Mouse (Mus musculus) left cerebral cortex, postnatal 25 days (tissue): Measurements from ENCODE around the gene Pdik1l. TPM values are rescaled to one million over a fixed set of nuclear protein-coding genes. Genes with fewer than 3 reads are reported as not detected.
A peak's percentile ranks its signal among the peaks of the same experiment; 100 is the strongest.

Source experiments
- DNase-seq, 2 experiments: peaks; one replicate each; pipeline ENCODE4 v3.0.0; 2022; ENCODE audit warnings: low spot score in 2 of 2, mixed read lengths in 1 of 2
- intact Hi-C: fragments of 180-260 bp; cut with DNase I; formaldehyde crosslinking; loops from one replicate; pipeline ENCODE4 v1.15.1; 2025
- total RNA-seq, 2 experiments: library from RNA; stranded (reverse); gene quantifications; 2 replicates each; pipeline ENCODE4 v1.2.3; 2021

Pdik1l gene
- total RNA-seq, 2 experiments from 2014 or later, result 18.6 to 19.8 TPM

DNA sequence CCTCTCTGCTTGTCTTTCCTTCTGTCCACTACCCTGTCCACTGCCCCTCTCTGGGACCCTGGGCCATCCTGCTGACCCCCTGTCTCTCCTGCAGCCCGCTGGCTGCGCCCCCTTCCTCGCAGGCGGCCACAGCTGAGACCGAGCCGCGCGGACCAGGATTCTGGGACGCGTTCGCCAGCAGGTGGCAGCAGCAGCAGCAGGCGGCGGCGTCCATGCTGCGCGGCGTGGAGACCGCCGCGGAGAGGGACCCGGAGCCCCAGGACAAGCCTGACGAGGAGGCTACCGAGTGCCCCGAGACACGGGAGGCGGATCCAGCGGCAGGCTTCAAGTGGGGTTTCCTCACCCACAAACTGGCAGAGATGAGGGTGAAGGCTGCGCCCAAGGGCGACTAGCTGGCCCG, 38.0 kb downstream of the Pdik1l start:
- peak; percentile 56 to 66 for DNase-seq
- intact Hi-C loops, result loop anchor here (2.0 to 10.0 kb wide), 3 partner anchors 43 to 235 kb away; no protein-coding TSS in a partner anchor

DNA sequence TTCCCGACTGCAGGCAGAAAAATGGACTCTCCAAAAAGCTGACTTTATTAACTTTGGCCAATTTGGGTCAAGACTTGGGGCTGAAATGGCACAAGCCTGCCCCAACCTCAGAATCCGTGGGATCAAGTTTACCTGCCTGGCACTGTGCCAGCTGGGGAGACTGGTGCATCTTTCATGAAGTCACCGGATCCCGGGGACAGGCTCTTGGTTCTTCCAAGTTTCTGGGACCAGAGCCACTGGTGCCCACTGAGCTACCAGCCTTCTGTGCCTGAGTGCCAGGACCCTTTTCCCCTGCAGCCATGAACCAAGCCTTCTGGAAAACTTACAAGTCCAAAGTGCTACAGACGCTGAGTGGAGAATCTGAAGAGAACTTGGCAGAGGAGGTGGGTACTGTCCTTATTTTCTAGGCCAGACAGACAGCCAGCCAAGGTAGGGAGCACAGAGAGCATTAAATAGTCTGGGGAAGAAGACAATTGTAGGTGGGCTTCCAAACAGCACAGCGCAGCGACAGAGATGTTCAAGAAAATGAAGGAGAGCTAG, 40.9 kb downstream of the Pdik1l start, which contains the start of gene Gm30191:
Gm30191 (plus strand) TSS at position 217 of the 540 bp plus-strand sequence.
- DNase-seq, result no peak
- intact Hi-C loops, result no loop called here

DNA sequence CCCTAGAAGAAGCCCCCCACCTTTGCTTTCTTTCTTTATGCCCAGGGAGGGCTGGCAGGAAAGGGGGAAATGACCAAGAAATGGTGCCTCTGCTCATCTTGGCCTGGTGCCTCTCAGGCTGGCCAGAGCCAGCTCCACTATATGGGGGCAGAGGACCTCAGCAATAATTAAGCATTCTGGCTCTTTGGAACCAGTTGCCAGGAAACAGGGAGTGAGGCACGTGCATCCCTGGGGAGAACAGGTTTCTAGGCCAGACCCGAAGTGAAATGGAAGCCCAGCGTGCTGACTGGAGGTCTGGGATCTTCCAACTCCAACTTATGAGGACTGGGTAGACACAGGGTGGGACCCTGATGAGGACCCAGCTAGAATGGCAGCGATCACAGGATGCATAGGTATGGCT, 41.4 kb downstream of the Pdik1l start:
- intact Hi-C loops, result no loop called here
- DNase-seq, result no peak

DNA sequence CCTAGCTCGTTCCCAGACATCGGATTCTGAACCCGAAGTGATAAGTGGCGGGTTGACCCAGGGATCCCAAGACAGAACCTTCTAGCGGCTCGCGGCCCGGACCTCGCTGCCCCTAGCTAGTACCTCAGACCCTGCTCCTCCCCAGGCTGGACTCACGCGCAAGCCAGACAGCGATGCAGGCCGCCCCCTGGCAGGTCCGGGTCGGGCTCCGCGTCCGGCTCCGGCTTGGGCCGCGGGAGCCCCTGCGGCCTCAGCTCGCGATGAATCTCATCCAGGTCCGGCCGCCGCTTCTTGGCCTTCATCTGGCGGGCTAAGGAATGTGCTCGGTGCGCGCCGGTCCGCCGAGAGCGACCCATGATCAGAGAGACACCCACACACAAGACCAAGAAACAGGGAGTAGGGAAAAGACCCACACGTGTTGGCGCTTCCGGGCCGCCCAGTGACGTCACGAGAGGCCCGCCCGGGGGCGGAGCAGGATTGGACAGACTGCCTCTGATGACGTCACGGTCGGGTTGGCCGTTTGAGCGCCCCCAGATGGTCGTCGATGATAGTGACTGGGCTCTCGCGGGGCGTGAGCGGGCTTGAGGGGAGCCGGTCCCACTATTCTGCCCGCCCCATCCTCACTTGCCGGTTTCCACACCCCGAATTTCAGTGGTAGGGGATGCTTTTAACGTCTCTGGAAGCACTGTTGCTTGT, 42.4 kb downstream of the Pdik1l start, which contains the start of gene Zfp593:
Zfp593 (minus strand) TSS at position 445 of the 696 bp plus-strand sequence.
- DNase-seq, result peak; percentile 95 to 97
- intact Hi-C loops, result loop anchor here (2.0 kb wide), 1 partner anchor 58 kb away; the partner anchor contains the start of gene Cep85

DNA sequence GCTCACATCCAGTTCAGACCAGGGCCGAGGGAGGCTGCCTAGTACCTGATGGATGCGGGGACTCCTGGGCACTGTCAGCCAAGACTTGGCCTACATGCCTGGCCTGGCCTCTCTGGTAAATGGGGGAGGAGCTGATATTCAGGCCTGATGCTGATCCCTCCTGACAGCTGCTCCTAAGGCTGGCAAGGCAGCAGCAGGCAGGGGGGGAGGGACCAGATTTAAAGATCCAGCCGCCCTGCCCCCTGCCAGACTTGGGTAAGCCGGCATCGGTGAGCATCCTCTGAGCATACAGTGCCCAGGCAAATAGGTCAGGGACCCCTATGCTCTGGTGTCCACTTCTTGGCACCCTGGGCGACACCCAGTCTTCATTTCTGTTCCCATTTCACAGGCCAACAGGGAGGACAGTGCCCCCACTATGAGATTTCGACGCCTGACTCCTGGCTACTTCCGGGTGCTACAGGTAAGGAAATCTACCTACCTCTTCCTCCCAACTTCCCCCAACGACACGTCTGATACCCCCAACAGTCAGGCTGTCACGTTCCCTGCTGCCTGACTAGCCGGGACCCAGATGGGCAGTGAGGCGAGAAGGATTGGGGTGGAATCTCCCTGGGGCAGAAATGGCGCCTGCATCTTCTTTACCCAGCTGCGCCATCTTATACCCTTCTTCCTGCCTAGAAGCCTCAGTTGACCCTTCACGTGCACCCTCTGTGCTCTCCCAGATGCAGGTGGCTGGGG, 44.0 kb downstream of the Pdik1l start, which contains the start of gene E130218I03Rik:
E130218I03Rik (plus strand) TSS at position 147 of the 735 bp plus-strand sequence.
- intact Hi-C loops, result loop anchor here (2.0 kb wide), 1 partner anchor 57 kb away; the partner anchor contains the start of gene Cep85
- no peak for DNase-seq

DNA sequence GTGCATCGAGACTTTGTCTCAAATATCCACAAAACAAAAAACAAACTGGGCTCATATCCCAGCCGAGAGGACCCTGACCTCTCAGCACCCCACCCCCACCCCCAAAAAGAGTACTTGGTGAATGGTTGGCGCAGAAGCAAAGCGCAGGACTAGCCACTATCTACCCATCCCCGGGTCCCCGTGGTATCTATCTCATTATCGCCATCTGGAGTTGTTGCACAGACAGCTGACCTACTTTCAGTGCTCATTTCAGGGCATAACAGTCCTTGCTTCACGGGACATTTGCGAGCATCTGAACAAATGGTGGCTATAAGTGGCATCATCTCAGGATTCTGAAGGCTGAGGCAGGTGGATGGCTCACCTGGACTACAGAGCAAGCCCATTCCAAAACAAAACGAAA, 49.0 kb downstream of the Pdik1l start:
- intact Hi-C loops, result loop anchor here (10.0 kb wide), 1 partner anchor 454 kb away; no protein-coding TSS in a partner anchor
- DNase-seq, result no peak

DNA sequence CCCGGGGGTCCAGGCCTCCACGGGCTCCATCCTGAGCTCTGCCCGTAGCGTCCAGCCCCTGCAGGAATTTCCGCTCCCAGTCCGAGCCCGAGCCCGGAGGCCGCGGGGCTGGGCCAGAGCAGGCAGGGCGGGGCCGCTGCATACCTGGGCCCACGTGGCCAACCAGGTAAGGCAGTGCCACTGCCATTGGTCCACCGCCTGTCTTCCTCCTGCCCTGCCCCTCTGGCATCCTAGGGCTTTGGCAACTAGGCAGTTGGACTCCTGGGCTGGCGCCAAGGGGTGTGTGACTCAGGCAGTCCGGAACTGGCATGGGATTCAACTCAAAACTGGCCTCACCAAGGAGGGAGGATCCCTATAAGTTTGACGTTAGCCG, 49.4 kb downstream of the Pdik1l start, which contains the start of gene Cnksr1:
Cnksr1 (minus strand) TSS at position 121 of the 373 bp plus-strand sequence.
- no peak for DNase-seq
- intact Hi-C loops, result loop anchor here (10.0 kb wide), 1 partner anchor 453 kb away; no protein-coding TSS in a partner anchor

DNA sequence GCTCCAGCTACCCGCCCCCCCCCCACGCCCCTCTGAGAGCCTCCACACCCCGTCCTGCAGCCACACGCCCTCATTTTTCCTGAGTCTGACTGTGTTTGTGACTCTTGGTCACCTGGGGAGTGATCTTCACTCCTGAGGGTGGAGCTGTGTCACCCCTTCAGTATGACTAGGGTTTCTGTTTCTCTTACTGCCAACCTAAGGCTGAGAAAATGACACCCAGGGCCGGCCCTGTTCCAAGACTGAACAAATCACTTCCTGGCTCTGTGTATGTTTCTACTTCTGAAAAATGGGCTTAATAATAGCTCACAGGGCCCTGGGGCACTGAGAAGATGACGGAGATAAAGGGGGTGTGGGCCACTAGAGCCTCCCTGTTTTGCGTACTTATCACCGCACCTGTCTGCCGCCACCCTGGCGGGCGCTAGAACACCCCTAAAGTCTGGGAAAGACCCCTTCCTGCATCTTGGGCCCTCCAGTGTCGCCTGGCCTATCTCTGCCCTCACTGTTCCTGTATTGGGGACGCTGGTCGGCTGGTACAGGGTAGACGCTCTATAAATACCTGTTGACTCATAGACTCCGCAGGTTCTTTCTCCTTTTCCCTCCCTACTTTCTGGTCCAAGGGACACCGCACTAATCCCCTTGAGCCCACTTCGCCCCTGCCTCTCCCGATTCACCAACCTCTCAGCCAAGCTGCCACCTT, 50.0 kb downstream of the Pdik1l start:
- intact Hi-C loops, result loop anchor here (10.0 kb wide), 1 partner anchor 453 kb away; no protein-coding TSS in a partner anchor
- DNase-seq, result no peak

DNA sequence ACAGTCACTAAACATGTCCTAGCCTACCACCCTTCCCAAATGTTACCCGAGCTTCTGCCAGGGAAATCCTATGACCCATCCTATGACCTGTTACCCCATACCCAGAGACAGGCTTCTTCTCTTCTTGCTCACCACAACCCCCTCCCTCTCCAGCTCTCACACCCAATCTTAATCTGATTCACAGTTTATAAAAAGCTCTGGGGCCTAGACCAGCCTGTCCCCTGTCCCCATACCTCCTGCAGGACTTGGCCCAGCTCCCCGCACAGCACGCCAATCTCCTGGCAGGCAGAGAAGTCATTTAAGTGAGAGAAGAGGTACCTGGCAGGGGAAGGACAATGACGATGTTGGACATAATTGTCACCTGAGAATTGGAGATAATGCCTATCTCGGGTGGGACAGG, 52.8 kb downstream of the Pdik1l start:
- intact Hi-C loops, result loop anchor here (5.0 to 10.0 kb wide), 3 partner anchors 38 to 450 kb away; no protein-coding TSS in a partner anchor
- DNase-seq, result no peak

DNA sequence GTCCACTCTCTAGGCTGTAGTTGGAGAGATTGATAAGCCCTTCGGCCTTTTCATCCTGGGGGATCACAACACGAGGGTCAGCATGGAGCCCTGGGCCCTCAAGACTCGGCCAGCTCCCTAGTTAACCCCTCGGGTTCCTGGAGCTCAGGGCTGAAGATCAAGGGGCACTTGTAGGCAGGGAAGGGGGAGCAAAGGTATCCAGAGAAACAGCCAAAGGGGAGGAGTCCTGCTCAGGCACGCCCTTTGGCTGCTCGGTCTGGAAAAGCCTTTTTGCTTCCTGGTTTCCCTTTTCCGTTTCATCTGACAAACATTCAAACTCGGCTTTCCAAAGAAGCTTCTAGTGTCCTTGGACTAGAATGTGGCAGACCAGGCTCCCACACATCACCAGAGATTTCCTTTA, 57.3 kb downstream of the Pdik1l start:
- intact Hi-C loops, result loop anchor here (5.0 to 10.0 kb wide), 3 partner anchors 33 to 446 kb away; no protein-coding TSS in a partner anchor
- no peak for DNase-seq

DNA sequence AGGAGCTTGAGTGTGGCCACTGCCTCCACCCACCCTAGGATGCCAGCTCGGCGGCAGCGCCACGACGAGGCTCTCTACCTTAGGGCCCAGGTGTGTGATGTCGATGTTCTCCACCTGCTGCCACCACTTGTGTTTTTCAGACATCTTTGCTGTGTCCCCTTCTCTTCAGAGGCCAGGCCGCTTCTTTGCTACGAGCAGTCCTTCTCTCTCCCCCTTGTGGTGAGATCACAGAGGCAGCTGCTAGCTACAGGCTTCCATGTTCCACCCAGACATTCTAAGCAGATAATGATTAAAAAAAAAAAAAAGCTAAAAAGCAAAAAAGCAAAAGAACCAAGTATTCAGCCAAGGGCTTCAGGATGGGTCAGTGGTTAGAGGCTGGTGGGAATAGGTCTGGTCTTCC, 60.5 kb downstream of the Pdik1l start, which contains the start of gene Catsper4:
Catsper4 (minus strand) TSS at position 190 of the 400 bp plus-strand sequence.
- DNase-seq, result no peak
- intact Hi-C loops, result no loop called here

Other genes with a start within 250 kb of the Pdik1l start
- not detected for gene Zfp683, start 234.1 kb downstream of the Pdik1l start, total RNA-seq
- 1 to 10 TPM; 1.8 to 2.7 TPM for gene Crybg2, start 227.1 kb downstream of the Pdik1l start, total RNA-seq
- gene Cd52, start 192.8 kb downstream of the Pdik1l start, total RNA-seq, result 1 to 10 TPM; 1.6 to 3.4 TPM
- 10 to 100 TPM; 29.5 to 34.7 TPM for gene Ubxn11, start 185.3 kb downstream of the Pdik1l start, total RNA-seq
- 100 to 1,000 TPM; 212 to 218 TPM for gene Sh3bgrl3, start 159.1 kb downstream of the Pdik1l start, total RNA-seq
- 10 to 100 TPM; 12.2 to 13.6 TPM for gene Cep85, start 100.8 kb downstream of the Pdik1l start, total RNA-seq
- gene Gm7534, start 84.9 kb downstream of the Pdik1l start, total RNA-seq, result not detected
- not detected for gene Catsper4, start 60.5 kb downstream of the Pdik1l start, total RNA-seq
- gene Cnksr1, start 49.5 kb downstream of the Pdik1l start, total RNA-seq, result under 1 TPM; 0.23 to 0.46 TPM
- gene E130218I03Rik, start 44.2 kb downstream of the Pdik1l start, total RNA-seq, result not detected
- gene Zfp593, start 42.3 kb downstream of the Pdik1l start, total RNA-seq, result 10 to 100 TPM; 10.3 to 10.5 TPM
- gene Gm30191, start 41.0 kb downstream of the Pdik1l start, total RNA-seq, result not detected
- 1 to 10 TPM; 4.0 TPM for gene Grrp1, start 33.8 kb downstream of the Pdik1l start, total RNA-seq
- under 1 TPM; 0.32 to 0.39 TPM for gene Trim63, start 27.2 kb upstream of the Pdik1l start, total RNA-seq
- gene Slc30a2, start 55.3 kb upstream of the Pdik1l start, total RNA-seq, result not detected
- gene Extl1, start 96.0 kb upstream of the Pdik1l start, total RNA-seq, result 10 to 100 TPM; 49.2 to 52.5 TPM
- 1 to 10 TPM; 5.3 to 9.1 TPM for gene Pafah2, start 108.4 kb upstream of the Pdik1l start, total RNA-seq
- gene Stmn1, start 180.4 kb upstream of the Pdik1l start, total RNA-seq, result 1,000 to 10,000 TPM in 1 of 2 experiments, 100 to 1,000 TPM in 1; 940 to 1,084 TPM
- 10 to 100 TPM; 61.2 to 63.3 TPM for gene Paqr7, start 208.8 kb upstream of the Pdik1l start, total RNA-seq
- under 1 TPM; 0.37 to 0.60 TPM for gene Aunip, start 223.1 kb upstream of the Pdik1l start, total RNA-seq
- gene Mtfr1l, start 247.5 kb upstream of the Pdik1l start, total RNA-seq, result 10 to 100 TPM; 60.2 to 60.7 TPM